Mouse (Mus musculus) forebrain, embryonic 14.5 days (tissue): ENCODE results near the gene Atp6v0a1. TPM values are rescaled to one million over a fixed set of nuclear protein-coding genes. Genes with fewer than 3 reads are reported as not detected.

Experiments
- ATAC-seq: fragments of 200-750 bp; cut with Nextera tagmentation; 2 replicates; pipeline ENCODE4 v1.8.0; 2017; ENCODE audit warnings: mild to moderate bottlenecking, moderate library complexity
- DNase-seq: peaks from one replicate; pipeline ENCODE4 v3.0.0-alpha.2; 2015; ENCODE audit warnings: low spot score
- H3K27ac ChIP-seq: fragments of 300-500 bp; sonication (generic); 2 replicates; pipeline ENCODE4 v1.5.1; 2014; ENCODE audit warnings: low read depth, mild to moderate bottlenecking, control low read depth, low read length, moderate library complexity
- H3K27me3 ChIP-seq: fragments of 300-500 bp; sonication (generic); replicated peaks from 2 replicates; pipeline ENCODE4 v1.6.1; 2014; ENCODE audit warnings: low read length, control low read depth, mixed read lengths; ENCODE audit not compliant: control insufficient read depth, insufficient read depth
- H3K36me3 ChIP-seq: fragments of 300-500 bp; sonication (generic); 2 replicates; pipeline ENCODE4 v1.6.1; 2014; ENCODE audit warnings: low read length, control low read depth; ENCODE audit not compliant: control insufficient read depth, insufficient read depth
- H3K4me1 ChIP-seq: fragments of 300-500 bp; sonication (generic); 2 replicates; pipeline ENCODE4 v1.6.1; 2014; ENCODE audit warnings: antibody characterized with exemption, low read length, control low read depth; ENCODE audit not compliant: control insufficient read depth, insufficient read depth
- H3K4me2 ChIP-seq: fragments of 300-500 bp; sonication (generic); 2 replicates; pipeline ENCODE4 v1.6.1; 2014; ENCODE audit warnings: mild to moderate bottlenecking, control low read depth, low read length
- H3K4me3 ChIP-seq: fragments of 300-500 bp; sonication (generic); 2 replicates; pipeline ENCODE4 v1.5.1; 2014; ENCODE audit warnings: low read depth, low read length, control low read depth
- H3K9ac ChIP-seq: fragments of 300-500 bp; sonication (generic); 2 replicates; pipeline ENCODE4 v1.6.1; 2014; ENCODE audit warnings: mild to moderate bottlenecking, low read length, control low read depth, moderate library complexity
- H3K9me3 ChIP-seq: fragments of 300-500 bp; sonication (generic); replicated peaks from 2 replicates; pipeline ENCODE4 v1.6.1; 2016; ENCODE audit warnings: low read length, control low read depth, mixed read lengths; ENCODE audit not compliant: control insufficient read depth
- WGBS: fragments of 180-500 bp; shearing (Covaris S2); extraction: QIAGEN DNeasy Blood & Tissue Kit; methylation state at CpG from one replicate; pipeline ENCODE4 v1.1.7; 2014; 5-methylcytosine and 5-hydroxymethylcytosine counted together
- polyA plus RNA-seq: library from polyadenylated mRNA; unstranded; fragments of >200 nt; fragmentation: Nextera tagmentation; extraction: Ambion mirVana; gene quantifications from 2 replicates; pipeline ENCODE4 v1.2.1, GENCODE M21; 2014

The Atp6v0a1 gene
- polyA plus RNA-seq, 1 experiment from 2014 or later = 50.2 TPM

GRCm38 (mm10) chr11:101057860-101058259 lies 48.6 kb downstream of the Atp6v0a1 start:
- WGBS = 29% methylated on average over 5 of the region's 5 CpGs
- ATAC-seq (peak; percentile 65; the same call in 1 of the 2 replicates), DNase-seq (peak; percentile 84)
- Histone ChIP-seq H3K9me3 (no peaks in the 10 kb centered on the region), H3K36me3 (peaks cover 78% of the 10 kb centered on the region), H3K27ac (no peak overlapping the region), H3K4me1 (no peaks in the 10 kb centered on the region), H3K4me3 (no peak overlapping the region), H3K4me2 (no peak overlapping the region), H3K27me3 (no peaks in the 10 kb centered on the region), H3K9ac (no peak overlapping the region)

GRCm38 (mm10) chr11:101058726-101059125 lies 49.5 kb downstream of the Atp6v0a1 start:
- H3K27me3 ChIP-seq = no peaks in the 10 kb centered on the region
- no peak overlapping the region for H3K4me2 ChIP-seq
- no peak overlapping the region for H3K9ac ChIP-seq
- ATAC-seq (no peak), DNase-seq (no peak)
- peaks cover 79% of the 10 kb centered on the region for H3K36me3 ChIP-seq
- no peaks in the 10 kb centered on the region for H3K4me1 ChIP-seq
- WGBS = 80% methylated on average over 5 of the region's 5 CpGs
- no peak overlapping the region for H3K27ac ChIP-seq
- no peaks in the 10 kb centered on the region for H3K9me3 ChIP-seq
- H3K4me3 ChIP-seq = no peak overlapping the region

GRCm38 (mm10) chr11:101059473-101059872 lies 50.2 kb downstream of the Atp6v0a1 start:
- Histone ChIP-seq H3K36me3 (peaks cover 77% of the 10 kb centered on the region), H3K27me3 (no peaks in the 10 kb centered on the region), H3K4me3 (no peak overlapping the region), H3K9me3 (no peaks in the 10 kb centered on the region), H3K9ac (no peak overlapping the region), H3K4me2 (no peak overlapping the region), H3K27ac (no peak overlapping the region), H3K4me1 (no peaks in the 10 kb centered on the region)
- DNase-seq (no peak), ATAC-seq (no peak)
- WGBS = 76% methylated on average over 10 of the region's 10 CpGs

GRCm38 (mm10) chr11:101060126-101060525 lies 50.9 kb downstream of the Atp6v0a1 start:
- ATAC-seq (no peak), DNase-seq (no peak)
- Histone ChIP-seq H3K27me3 (no peaks in the 10 kb centered on the region), H3K27ac (no peak overlapping the region), H3K36me3 (peaks cover 70% of the 10 kb centered on the region), H3K4me3 (no peak overlapping the region), H3K9ac (no peak overlapping the region), H3K4me1 (no peaks in the 10 kb centered on the region), H3K9me3 (no peaks in the 10 kb centered on the region), H3K4me2 (no peak overlapping the region)
- WGBS = 85% methylated on average over 8 of the region's 8 CpGs

GRCm38 (mm10) chr11:101061049-101061448 lies 51.8 kb downstream of the Atp6v0a1 start:
- no peaks in the 10 kb centered on the region for H3K9me3 ChIP-seq
- H3K4me2 ChIP-seq = no peak overlapping the region
- peaks cover 61% of the 10 kb centered on the region for H3K36me3 ChIP-seq
- no peaks in the 10 kb centered on the region for H3K4me1 ChIP-seq
- no peak overlapping the region for H3K9ac ChIP-seq
- ATAC-seq (no peak), DNase-seq (no peak)
- WGBS = 93% methylated on average over 5 of the region's 5 CpGs
- H3K27ac ChIP-seq = no peak overlapping the region
- H3K4me3 ChIP-seq = no peak overlapping the region
- no peaks in the 10 kb centered on the region for H3K27me3 ChIP-seq

GRCm38 (mm10) chr11:101062165-101062884 lies 53.1 kb downstream of the Atp6v0a1 start:
- Histone ChIP-seq H3K4me3 (no peak overlapping the region), H3K27me3 (no peaks in the 10 kb centered on the region), H3K36me3 (peaks cover 48% of the 10 kb centered on the region), H3K27ac (no peak overlapping the region), H3K9ac (no peak overlapping the region), H3K9me3 (no peaks in the 10 kb centered on the region), H3K4me1 (peaks cover 3% of the 10 kb centered on the region; the same call in 1 of the 2 replicates), H3K4me2 (no peak overlapping the region)
- DNase-seq (no peak), ATAC-seq (no peak)
- WGBS = 75% methylated on average over 12 of the region's 12 CpGs

- H3K4me3 ChIP-seq = no peak overlapping the region
- H3K4me2 ChIP-seq = no peak overlapping the region
- ATAC-seq (no peak), DNase-seq (no peak)
- H3K36me3 ChIP-seq = peaks cover 43% of the 10 kb centered on the region
- H3K27ac ChIP-seq = peak overlapping the region; percentile 39; the same call in 1 of the 2 replicates
- 0 out of 2 replicates have a peak, but pooled peaks cover 2% of the 10 kb centered on the region for H3K27me3 ChIP-seq
- no peak overlapping the region for H3K9ac ChIP-seq
- WGBS = 81% methylated on average over 14 of the region's 14 CpGs
- no peaks in the 10 kb centered on the region for H3K9me3 ChIP-seq
- H3K4me1 ChIP-seq = peaks cover 3% of the 10 kb centered on the region; the same call in 1 of the 2 replicates
These were observed 53.9 kb downstream of the Atp6v0a1 start for GRCm38 (mm10) chr11:101062971-101063675.

- no peak overlapping the region for H3K4me2 ChIP-seq
- peak overlapping the region; percentile 48; the same call in 1 of the 2 replicates for H3K27ac ChIP-seq
- no peaks in the 10 kb centered on the region for H3K9me3 ChIP-seq
- peaks cover 3% of the 10 kb centered on the region; the same call in 1 of the 2 replicates for H3K4me1 ChIP-seq
- peaks cover 37% of the 10 kb centered on the region for H3K36me3 ChIP-seq
- H3K4me3 ChIP-seq = no peak overlapping the region
- whole genome bisulfite sequencing = 61% methylated on average over 12 of the region's 12 CpGs
- no peak overlapping the region; the same call in 1 of the 2 replicates for H3K9ac ChIP-seq
- DNase-seq = no peak
- 0 out of 2 replicates have a peak, but pooled peaks cover 2% of the 10 kb centered on the region for H3K27me3 ChIP-seq
- ATAC-seq = no peak
These were observed 54.5 kb downstream of the Atp6v0a1 start for GRCm38 (mm10) chr11:101063676-101064327.
